Mouse (Mus musculus): ENCODE measurements at regions not wholly inside any gene's neighbourhood (a gene's known extent, or its start where the extent isn't known, plus 50 kb on each side); places are given as distances from the start of the nearest gene placed in this dataset.

GRCm38 (mm10) chr5:91198620-91199019 is 59.2 kb downstream of the Areg start:
- in situ Hi-C loops (cut with MboI; ENCODE audit: low pct_unique_long_range_greater_than_20kb in 1 of 2, low sequenced_read_pairs in 2 of 2, unreplicated experiment in 1 of 2) = no loop called here

- in situ Hi-C loops (cut with MboI; ENCODE audit: low pct_unique_long_range_greater_than_20kb in 1 of 2, low sequenced_read_pairs in 2 of 2, unreplicated experiment in 1 of 2) = no loop called here
These were observed 61.0 kb downstream of the Areg start for GRCm38 (mm10) chr5:91200448-91200847.

- in situ Hi-C loops (cut with MboI; ENCODE audit: low pct_unique_long_range_greater_than_20kb in 1 of 2, low sequenced_read_pairs in 2 of 2, unreplicated experiment in 1 of 2) = no loop called here
These were observed 65.0 kb downstream of the Areg start for GRCm38 (mm10) chr5:91204225-91205005.

GRCm38 (mm10) chr5:91205350-91205880 is 66.0 kb downstream of the Areg start:
- in situ Hi-C loops (cut with MboI; ENCODE audit: low pct_unique_long_range_greater_than_20kb in 1 of 2, low sequenced_read_pairs in 2 of 2, unreplicated experiment in 1 of 2) = no loop called here

GRCm38 (mm10) chr5:91206569-91207490 is 67.4 kb downstream of the Areg start:
- in situ Hi-C loops (cut with MboI; ENCODE audit: low pct_unique_long_range_greater_than_20kb in 1 of 2, low sequenced_read_pairs in 2 of 2, unreplicated experiment in 1 of 2) = no loop called here

GRCm38 (mm10) chr5:91220174-91220573 is 80.8 kb downstream of the Areg start:
- in situ Hi-C loops (cut with MboI; ENCODE audit: low pct_unique_long_range_greater_than_20kb in 1 of 2, low sequenced_read_pairs in 2 of 2, unreplicated experiment in 1 of 2) = no loop called here

GRCm38 (mm10) chr5:91241656-91242055 is 102.3 kb downstream of the Areg start:
- in situ Hi-C loops (cut with MboI; ENCODE audit: low pct_unique_long_range_greater_than_20kb in 1 of 2, low sequenced_read_pairs in 2 of 2, unreplicated experiment in 1 of 2) = no loop called here

GRCm38 (mm10) chr5:91247444-91247843 is 108.0 kb downstream of the Areg start:
- in situ Hi-C loops (cut with MboI; ENCODE audit: low pct_unique_long_range_greater_than_20kb in 1 of 2, low sequenced_read_pairs in 2 of 2, unreplicated experiment in 1 of 2) = no loop called here

GRCm38 (mm10) chr5:91261895-91262294 is 122.5 kb downstream of the Areg start:
- in situ Hi-C loops (cut with MboI; ENCODE audit: low pct_unique_long_range_greater_than_20kb in 1 of 2, low sequenced_read_pairs in 2 of 2, unreplicated experiment in 1 of 2) = no loop called here

- in situ Hi-C loops (cut with MboI; ENCODE audit: low pct_unique_long_range_greater_than_20kb in 1 of 2, low sequenced_read_pairs in 2 of 2, unreplicated experiment in 1 of 2) = no loop called here
These were observed 123.1 kb downstream of the Areg start for GRCm38 (mm10) chr5:91262526-91262925.

- in situ Hi-C loops (cut with MboI; ENCODE audit: low pct_unique_long_range_greater_than_20kb in 1 of 2, low sequenced_read_pairs in 2 of 2, unreplicated experiment in 1 of 2) = no loop called here
These were observed 131.3 kb downstream of the Areg start for GRCm38 (mm10) chr5:91270747-91271146.

GRCm38 (mm10) chr5:91271416-91271815 is 131.4 kb downstream of the Btc start:
- in situ Hi-C loops (cut with MboI; ENCODE audit: low pct_unique_long_range_greater_than_20kb in 1 of 2, low sequenced_read_pairs in 2 of 2, unreplicated experiment in 1 of 2) = no loop called here

GRCm38 (mm10) chr5:91274411-91274810 is 128.4 kb downstream of the Btc start:
- in situ Hi-C loops (cut with MboI; ENCODE audit: low pct_unique_long_range_greater_than_20kb in 1 of 2, low sequenced_read_pairs in 2 of 2, unreplicated experiment in 1 of 2) = no loop called here

- in situ Hi-C loops (cut with MboI; ENCODE audit: low pct_unique_long_range_greater_than_20kb in 1 of 2, low sequenced_read_pairs in 2 of 2, unreplicated experiment in 1 of 2) = no loop called here
These were observed 124.3 kb downstream of the Btc start for GRCm38 (mm10) chr5:91278466-91278865.

GRCm38 (mm10) chr5:91279464-91279863 is 123.3 kb downstream of the Btc start:
- in situ Hi-C loops (cut with MboI; ENCODE audit: low pct_unique_long_range_greater_than_20kb in 1 of 2, low sequenced_read_pairs in 2 of 2, unreplicated experiment in 1 of 2) = no loop called here

GRCm38 (mm10) chr5:91282969-91283368 is 119.8 kb downstream of the Btc start:
- in situ Hi-C loops (cut with MboI; ENCODE audit: low pct_unique_long_range_greater_than_20kb in 1 of 2, low sequenced_read_pairs in 2 of 2, unreplicated experiment in 1 of 2) = no loop called here

GRCm38 (mm10) chr5:91293073-91293472 is 109.7 kb downstream of the Btc start:
- in situ Hi-C loops (cut with MboI; ENCODE audit: low pct_unique_long_range_greater_than_20kb in 1 of 2, low sequenced_read_pairs in 2 of 2, unreplicated experiment in 1 of 2) = no loop called here

GRCm38 (mm10) chr5:91294957-91295356 is 107.8 kb downstream of the Btc start:
- in situ Hi-C loops (cut with MboI; ENCODE audit: low pct_unique_long_range_greater_than_20kb in 1 of 2, low sequenced_read_pairs in 2 of 2, unreplicated experiment in 1 of 2) = no loop called here

GRCm38 (mm10) chr5:91297068-91297467 is 105.7 kb downstream of the Btc start:
- in situ Hi-C loops (cut with MboI; ENCODE audit: low pct_unique_long_range_greater_than_20kb in 1 of 2, low sequenced_read_pairs in 2 of 2, unreplicated experiment in 1 of 2) = no loop called here

Measured in mouse embryonic stem cell (cell line).